Mouse (Mus musculus) liver, adult 2 months (tissue): ENCODE results near the gene Olfr922. TPM values are rescaled to one million over a fixed set of nuclear protein-coding genes. Genes with fewer than 3 reads are reported as not detected.

Source experiments
- DNase-seq: peaks from one replicate; pipeline ENCODE4 v3.0.0-alpha.2; 2011; ENCODE audit warnings: low read depth, low spot score; ENCODE audit errors: extremely low read depth
- H3K27ac ChIP-seq: fragments of 200-500 bp; replicated peaks from 2 replicates; pipeline ENCODE4 v1.5.1; 2012; ENCODE audit warnings: low read depth, mild to moderate bottlenecking, control low read depth, inconsistent platforms, low read length; ENCODE audit not compliant: insufficient read depth
- H3K27me3 ChIP-seq: fragments of 200-500 bp; 2 replicates; pipeline ENCODE4 v1.6.1; 2012; ENCODE audit warnings: mild to moderate bottlenecking, moderate library complexity, low read length, inconsistent platforms; ENCODE audit not compliant: control insufficient read depth, insufficient read depth
- H3K36me3 ChIP-seq: fragments of 200-500 bp; 2 replicates; pipeline ENCODE4 v1.6.1; 2012; ENCODE audit warnings: low read length, inconsistent platforms; ENCODE audit not compliant: control insufficient read depth, insufficient read depth
- H3K4me1 ChIP-seq: fragments of 200-500 bp; 2 replicates; pipeline ENCODE4 v1.6.1; 2011; ENCODE audit warnings: low read length; ENCODE audit not compliant: control insufficient read depth, insufficient read depth
- H3K4me3 ChIP-seq: fragments of 200-500 bp; 2 replicates; pipeline ENCODE4 v1.5.1; 2011; ENCODE audit warnings: low read depth, mild to moderate bottlenecking, control low read depth, low read length, moderate library complexity; ENCODE audit not compliant: insufficient read depth
- H3K79me2 ChIP-seq: fragments of 200-500 bp; 2 replicates; pipeline ENCODE4 v1.6.1; 2012; ENCODE audit warnings: inconsistent platforms, mild to moderate bottlenecking, low read length, moderate library complexity; ENCODE audit not compliant: control insufficient read depth, insufficient read depth
- H3K9ac ChIP-seq: fragments of 200-500 bp; 2 replicates; pipeline ENCODE4 v1.6.1; 2012; ENCODE audit warnings: low read depth, mild to moderate bottlenecking, control low read depth, inconsistent platforms, low read length
- CTCF ChIP-seq: fragments of 200-500 bp; IDR thresholded peaks from 2 replicates; pipeline ENCODE4 v1.5.1; 2011; ENCODE audit warnings: low read depth, low read length, control low read depth
- POLR2A ChIP-seq: fragments of 200-500 bp; IDR thresholded peaks from 2 replicates; pipeline ENCODE4 v1.6.1; 2011; ENCODE audit warnings: low read length, control low read depth; ENCODE audit not compliant: insufficient read depth; ENCODE audit errors: extremely low read depth
- WGBS: fragments of 180-500 bp; shearing (Covaris S2); methylation state at CpG from one replicate; pipeline ENCODE4 v1.1.7; 2018; 5-methylcytosine and 5-hydroxymethylcytosine counted together
- polyA plus RNA-seq: library from polyadenylated mRNA; depleted of rRNA; stranded (reverse); fragments of >200 nt; gene quantifications from 2 replicates; pipeline ENCODE4 v1.2.3, GENCODE M21; 2012; rRNA removed
- total RNA-seq: library from RNA; depleted of rRNA; stranded (reverse); fragments of >200 nt; gene quantifications from 2 replicates; pipeline ENCODE4 v1.2.3, GENCODE M21; 2014; rRNA removed

Olfr922 gene
- total and polyA plus RNA-seq, 2 experiments: not detected

- Histone ChIP-seq H3K4me3 (no peak overlapping the region), H3K4me1 (no peaks in the 10 kb centered on the region), H3K9ac (no peak overlapping the region), H3K79me2 (no peaks in the 10 kb centered on the region), H3K36me3 (no peaks in the 10 kb centered on the region), H3K27me3 (no peaks in the 10 kb centered on the region), H3K27ac (no peak overlapping the region)
- DNase-seq: no peak
- TF ChIP-seq POLR2A (no peak), CTCF (no peak)
- 76% methylated on average over 2 of the region's 2 CpGs for WGBS
Observed at GRCm38 (mm10) chr9:38833027-38833426, 18.6 kb downstream of the Olfr922 start.

DNA sequence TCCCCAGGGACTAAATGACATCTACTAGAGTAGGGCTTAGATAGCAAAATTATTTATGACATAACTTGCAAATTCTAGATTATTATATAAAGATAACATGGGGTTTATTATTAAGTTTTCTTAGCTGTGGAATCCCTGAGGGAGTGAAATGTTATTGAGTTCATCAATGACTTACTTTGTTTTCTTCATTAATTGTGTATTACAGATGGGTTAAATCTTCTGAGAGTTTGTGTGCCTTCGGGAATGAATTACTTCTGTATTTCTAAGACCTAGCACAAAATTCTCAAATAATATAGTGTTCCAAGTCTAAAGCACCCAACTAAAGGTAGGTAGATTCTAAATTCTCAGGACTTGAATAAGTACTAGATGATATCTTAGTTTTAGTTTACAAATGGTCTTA lies 29.7 kb downstream of the Olfr922 start, which contains the start of gene Olfr924:
TSS of gene Olfr924 (plus strand) at position 301 of the 400 bp plus-strand sequence.
- TF ChIP-seq POLR2A: no peak
- no peak for TF ChIP-seq CTCF
- Histone ChIP-seq H3K4me3 (no peak within 1 kb of the TSS), H3K27me3 (no peaks in the 10 kb centered on the region), H3K4me1 (no peaks in the 10 kb centered on the region), H3K36me3 (no peaks in the 10 kb centered on the region), H3K79me2 (no peaks in the 10 kb centered on the region), H3K27ac (no peak within 1 kb of the TSS), H3K9ac (no peak within 1 kb of the TSS)
- 90% methylated on average over 1 of the region's 1 CpGs for WGBS
- DNase-seq: no peak

- Histone ChIP-seq H3K36me3 (no peaks in the 10 kb centered on the region), H3K27me3 (no peaks in the 10 kb centered on the region), H3K4me1 (no peaks in the 10 kb centered on the region), H3K79me2 (no peaks in the 10 kb centered on the region), H3K9ac (no peak within 1 kb of the TSS), H3K27ac (no peak within 1 kb of the TSS), H3K4me3 (no peak within 1 kb of the TSS)
- no peak for DNase-seq
- TF ChIP-seq CTCF (no peak), POLR2A (no peak)
Observed at GRCm38 (mm10) chr9:38854760-38855159, 40.3 kb downstream of the Olfr922 start, which contains the start of gene Olfr26. Gene Olfr26, plus strand, starts transcription at chr9:38855060.

Other genes with a start within 250 kb of the Olfr922 start
- not detected in 2 replicates for gene Olfr912, start 234.4 kb upstream of the Olfr922 start, total RNA-seq
- not detected in 2 replicates for gene Olfr912, start 234.4 kb upstream of the Olfr922 start, polyA plus RNA-seq
- gene Olfr913, start 221.9 kb upstream of the Olfr922 start, total RNA-seq: not detected in 2 replicates
- gene Olfr913, start 221.9 kb upstream of the Olfr922 start, polyA plus RNA-seq: not detected in 2 replicates
- not detected in 2 replicates for gene Olfr914, start 209.5 kb upstream of the Olfr922 start, total RNA-seq
- not detected in 2 replicates for gene Olfr914, start 209.5 kb upstream of the Olfr922 start, polyA plus RNA-seq
- not detected in 2 replicates for gene Olfr916, start 154.7 kb upstream of the Olfr922 start, total RNA-seq
- not detected in 2 replicates for gene Olfr916, start 154.7 kb upstream of the Olfr922 start, polyA plus RNA-seq
- gene Olfr917, start 148.8 kb upstream of the Olfr922 start, total RNA-seq: not detected in 2 replicates
- gene Olfr917, start 148.8 kb upstream of the Olfr922 start, polyA plus RNA-seq: not detected in 2 replicates
- not detected in 2 replicates for gene Olfr918, start 140.0 kb upstream of the Olfr922 start, total RNA-seq
- not detected in 2 replicates for gene Olfr918, start 140.0 kb upstream of the Olfr922 start, polyA plus RNA-seq
- not detected in 2 replicates for gene Olfr919, start 110.9 kb upstream of the Olfr922 start, total RNA-seq
- not detected in 2 replicates for gene Olfr919, start 110.9 kb upstream of the Olfr922 start, polyA plus RNA-seq
- 20.2 and 22.9 TPM in 2 replicates for gene Vwa5a, start 96.3 kb upstream of the Olfr922 start, total RNA-seq
- gene Vwa5a, start 96.3 kb upstream of the Olfr922 start, polyA plus RNA-seq: 6.8 and 8.3 TPM in 2 replicates
- gene Olfr920, start 62.3 kb upstream of the Olfr922 start, total RNA-seq: 0.07 and 0.09 TPM in 2 replicates
- 0.01 TPM in 2 replicates for gene Olfr920, start 62.3 kb upstream of the Olfr922 start, polyA plus RNA-seq
- not detected in 2 replicates for gene Olfr921, start 41.5 kb upstream of the Olfr922 start, total RNA-seq
- not detected in 2 replicates for gene Olfr921, start 41.5 kb upstream of the Olfr922 start, polyA plus RNA-seq
- not detected in 2 replicates for gene Olfr923, start 11.9 kb downstream of the Olfr922 start, total RNA-seq
- not detected in 2 replicates for gene Olfr923, start 11.9 kb downstream of the Olfr922 start, polyA plus RNA-seq
- gene Olfr924, start 29.8 kb downstream of the Olfr922 start, total RNA-seq: not detected in 2 replicates
- gene Olfr924, start 29.8 kb downstream of the Olfr922 start, polyA plus RNA-seq: not detected in 2 replicates
- not detected in 2 replicates for gene Olfr26, start 40.4 kb downstream of the Olfr922 start, total RNA-seq
- not detected in 2 replicates for gene Olfr26, start 40.4 kb downstream of the Olfr922 start, polyA plus RNA-seq
- gene Olfr926, start 62.5 kb downstream of the Olfr922 start, total RNA-seq: not detected in 2 replicates
- not detected in 2 replicates for gene Olfr926, start 62.5 kb downstream of the Olfr922 start, polyA plus RNA-seq
- gene Olfr930, start 115.2 kb downstream of the Olfr922 start, total RNA-seq: not detected in 2 replicates
- not detected in 2 replicates for gene Olfr930, start 115.2 kb downstream of the Olfr922 start, polyA plus RNA-seq
- not detected in 2 replicates for gene Olfr933, start 157.7 kb downstream of the Olfr922 start, total RNA-seq
- not detected in 2 replicates for gene Olfr933, start 157.7 kb downstream of the Olfr922 start, polyA plus RNA-seq
- gene Olfr934, start 173.7 kb downstream of the Olfr922 start, total RNA-seq: not detected in 2 replicates
- gene Olfr934, start 173.7 kb downstream of the Olfr922 start, polyA plus RNA-seq: not detected in 2 replicates
- not detected in 2 replicates for gene Olfr935, start 185.1 kb downstream of the Olfr922 start, total RNA-seq
- not detected in 2 replicates for gene Olfr935, start 185.1 kb downstream of the Olfr922 start, polyA plus RNA-seq
- not detected in 2 replicates for gene Olfr146, start 208.8 kb downstream of the Olfr922 start, total RNA-seq
- gene Olfr146, start 208.8 kb downstream of the Olfr922 start, polyA plus RNA-seq: not detected in 2 replicates